Mouse (Mus musculus): ENCODE data around the gene Zfp385c.

DNA sequence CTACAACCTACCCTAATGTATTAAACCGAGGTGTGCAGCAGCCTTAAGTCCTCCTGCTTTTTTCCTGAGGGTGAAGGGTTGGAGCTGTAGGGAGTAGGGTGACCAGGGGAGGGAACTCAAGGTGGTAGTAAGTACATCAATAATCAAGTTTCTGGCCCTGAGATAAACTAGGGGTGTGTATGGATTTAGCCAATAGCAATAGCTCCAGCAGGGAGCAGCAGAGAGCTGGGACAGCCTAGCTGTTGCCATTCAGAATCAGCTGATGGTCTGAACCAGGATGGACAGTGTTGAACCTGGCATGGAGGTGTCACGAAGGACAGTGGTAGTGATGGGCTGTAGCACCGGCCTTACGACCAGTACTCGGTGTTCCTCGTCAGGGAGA, 22.3 kb upstream of the Zfp385c start:
- TF ChIP-seq POLR2A (IDR thresholded peaks at IDR 0.05; ENCODE audit: extremely low read depth, insufficient read depth, low read length) (no peak), CTCF (IDR thresholded peaks at IDR 0.05; ENCODE audit: extremely low read depth, insufficient read depth, low read length) (peak; percentile 91)

All from cortical plate, adult 2 months (tissue).